Mouse (Mus musculus) heart, embryonic 11.5 days (tissue): ENCODE results near the gene Mpv17l2. TPM values are rescaled to one million over a fixed set of nuclear protein-coding genes. Genes with fewer than 3 reads are reported as not detected.

Experiments used
- ATAC-seq: fragments of 200-750 bp; cut with Nextera tagmentation; replicated peaks from 2 replicates; pipeline ENCODE4 v1.8.0; 2017; ENCODE audit warnings: moderate library complexity; ENCODE audit not compliant: insufficient number of reproducible peaks, low FRiP score, low TSS enrichment
- H3K27ac ChIP-seq: fragments of 300-500 bp; sonication (generic); 2 replicates; pipeline ENCODE4 v1.5.1; 2014; ENCODE audit warnings: mild to moderate bottlenecking, low read depth, low read length
- H3K27me3 ChIP-seq: fragments of 300-500 bp; sonication (generic); 2 replicates; pipeline ENCODE4 v1.6.1; 2014; ENCODE audit warnings: mild to moderate bottlenecking, low read length, mixed read lengths; ENCODE audit not compliant: control insufficient read depth, insufficient read depth
- H3K36me3 ChIP-seq: fragments of 300-500 bp; sonication (generic); 2 replicates; pipeline ENCODE4 v1.6.1; 2014; ENCODE audit warnings: mild to moderate bottlenecking, low read length, moderate library complexity, mixed read lengths; ENCODE audit not compliant: control insufficient read depth, insufficient read depth
- H3K4me1 ChIP-seq: fragments of 300-500 bp; sonication (generic); 2 replicates; pipeline ENCODE4 v1.6.1; 2014; ENCODE audit warnings: low read length; ENCODE audit not compliant: control insufficient read depth, insufficient read depth
- H3K4me2 ChIP-seq: fragments of 300-500 bp; sonication (generic); 2 replicates; pipeline ENCODE4 v1.6.1; 2014; ENCODE audit warnings: mild to moderate bottlenecking, moderate library complexity
- H3K4me3 ChIP-seq: fragments of 300-500 bp; sonication (generic); 2 replicates; pipeline ENCODE4 v1.5.1; 2014; ENCODE audit warnings: low read depth, low read length
- H3K9ac ChIP-seq: fragments of 300-500 bp; sonication (generic); 2 replicates; pipeline ENCODE4 v1.6.1; 2014; ENCODE audit warnings: mild to moderate bottlenecking, low read depth, low read length, moderate library complexity
- H3K9me3 ChIP-seq: fragments of 300-500 bp; sonication (generic); replicated peaks from 2 replicates; pipeline ENCODE4 v1.6.1; 2016; ENCODE audit warnings: low read length; ENCODE audit not compliant: control insufficient read depth
- WGBS: fragments of 180-500 bp; shearing (Covaris S2); extraction: QIAGEN DNeasy Blood & Tissue Kit; methylation state at CpG from one replicate; pipeline ENCODE4 v1.1.7; 2014; ENCODE audit not compliant: insufficient replicate concordance; 5-methylcytosine and 5-hydroxymethylcytosine counted together
- polyA plus RNA-seq: library from polyadenylated mRNA; unstranded; fragments of >200 nt; fragmentation: Nextera tagmentation; extraction: Ambion mirVana; gene quantifications from 2 replicates; pipeline ENCODE4 v1.2.1, GENCODE M21; 2014

Mpv17l2 gene
- polyA plus RNA-seq, 1 experiment from 2014 or later = 42.5 TPM

DNA sequence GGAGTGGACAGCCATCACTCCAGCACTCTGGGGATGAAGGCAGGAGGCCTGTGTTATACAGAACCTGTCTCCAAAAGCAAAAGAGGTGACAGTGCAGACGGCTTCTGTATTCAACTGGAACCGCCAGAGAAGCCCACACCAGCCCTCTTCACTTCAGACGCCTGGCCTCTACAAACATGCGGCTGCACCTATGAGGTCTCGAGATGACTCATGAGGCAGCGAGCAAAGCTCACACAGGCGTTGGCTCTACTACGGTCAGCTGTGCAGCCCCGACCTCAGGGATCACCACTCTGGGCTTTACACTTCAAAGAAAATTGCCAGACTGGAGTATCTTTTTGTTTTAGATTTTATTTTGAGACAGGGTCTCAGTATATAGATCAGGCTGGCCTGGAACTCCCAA lies 12.1 kb upstream of the Mpv17l2 start:
- Histone ChIP-seq H3K36me3 (peaks cover 17% of the 10 kb centered on the region), H3K4me1 (peaks cover 19% of the 10 kb centered on the region), H3K27ac (no peak overlapping the region), H3K27me3 (0 out of 2 replicates have a peak, but pooled peaks cover under 1% of the 10 kb centered on the region), H3K4me2 (no peak overlapping the region), H3K9ac (no peak overlapping the region), H3K9me3 (no peaks in the 10 kb centered on the region), H3K4me3 (no peak overlapping the region)
- ATAC-seq = no peak
- 83% methylated on average over 9 of the region's 9 CpGs for WGBS

DNA sequence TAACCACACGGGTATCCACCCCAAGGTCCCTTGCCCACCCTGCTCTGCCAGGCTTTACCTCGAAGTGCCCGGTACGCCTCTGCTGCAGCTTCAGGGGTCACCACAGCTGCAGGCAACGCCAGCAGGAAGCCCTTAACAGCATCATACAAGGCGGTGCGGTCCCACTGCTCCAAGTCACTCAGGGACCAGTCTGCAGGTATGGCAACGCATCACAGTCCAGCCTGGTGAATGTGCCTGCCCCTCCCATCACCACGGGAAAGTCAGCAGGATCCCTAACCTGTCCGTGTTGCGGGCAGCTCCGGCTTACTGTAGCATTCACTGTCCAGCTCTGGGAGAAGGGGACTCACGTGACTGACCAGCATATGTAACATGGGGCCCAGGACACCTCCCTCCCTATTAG lies 11.3 kb upstream of the Mpv17l2 start:
- peaks cover 15% of the 10 kb centered on the region for H3K4me1 ChIP-seq
- no peak for ATAC-seq
- no peak overlapping the region for H3K27ac ChIP-seq
- H3K9me3 ChIP-seq = no peaks in the 10 kb centered on the region
- H3K4me3 ChIP-seq = no peak overlapping the region
- 95% methylated on average over 13 of the region's 13 CpGs for WGBS
- peaks cover 17% of the 10 kb centered on the region for H3K36me3 ChIP-seq
- no peak overlapping the region for H3K9ac ChIP-seq
- no peak overlapping the region for H3K4me2 ChIP-seq
- peaks cover 2% of the 10 kb centered on the region; the same call in 1 of the 2 replicates for H3K27me3 ChIP-seq

DNA sequence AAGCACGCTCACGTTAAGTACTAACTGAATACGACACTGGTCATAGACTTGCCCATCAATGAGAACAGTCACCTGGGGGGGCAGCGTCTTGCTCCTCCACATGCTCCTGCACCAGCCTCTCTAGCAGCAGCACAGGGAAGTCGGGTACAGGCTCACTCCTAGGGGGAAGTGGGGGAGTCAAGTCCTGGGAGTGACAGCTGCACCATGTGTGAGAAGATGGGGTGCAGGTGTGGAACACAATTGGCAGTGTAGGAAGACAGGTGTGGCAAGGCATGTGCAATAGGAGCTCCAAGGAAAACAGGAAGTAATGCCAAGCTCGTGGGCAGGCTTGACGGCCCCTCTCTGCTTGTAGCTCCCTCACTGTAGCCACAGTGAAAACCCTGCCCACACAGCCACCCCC lies 10.5 kb upstream of the Mpv17l2 start:
- peaks cover 17% of the 10 kb centered on the region for H3K36me3 ChIP-seq
- no peak overlapping the region for H3K9ac ChIP-seq
- 85% methylated on average over 7 of the region's 7 CpGs for WGBS

DNA sequence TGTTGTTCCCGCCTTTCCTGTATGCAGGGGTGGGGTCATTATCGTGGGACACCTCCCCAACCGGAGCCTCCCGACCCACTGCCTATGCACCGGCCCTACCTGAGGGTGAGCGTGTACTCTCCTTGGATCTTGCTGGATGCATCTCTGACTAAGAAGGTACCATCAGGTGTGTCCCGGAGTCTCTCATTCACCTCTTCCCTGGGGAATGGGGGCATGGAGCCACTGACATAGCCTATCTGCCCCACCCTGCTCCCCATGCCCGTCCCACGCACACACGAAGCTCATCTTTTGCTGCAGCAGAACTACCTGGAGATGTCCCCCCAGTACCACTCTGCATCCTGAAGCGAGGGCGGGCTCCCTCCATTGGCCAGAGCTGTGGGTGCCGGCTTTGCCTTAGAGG lies 10.0 kb upstream of the Mpv17l2 start:
- Histone ChIP-seq H3K27me3 (peaks cover 2% of the 10 kb centered on the region; the same call in 1 of the 2 replicates), H3K36me3 (peaks cover 17% of the 10 kb centered on the region), H3K4me3 (no peak overlapping the region), H3K4me1 (peaks cover 25% of the 10 kb centered on the region), H3K9ac (no peak overlapping the region), H3K9me3 (no peaks in the 10 kb centered on the region), H3K27ac (no peak overlapping the region), H3K4me2 (no peak overlapping the region)
- WGBS = 90% methylated on average over 13 of the region's 13 CpGs
- ATAC-seq = no peak

More for the DNA sequence above, 10.5 kb upstream of the Mpv17l2 start:
- Histone ChIP-seq H3K4me2 (no peak overlapping the region), H3K4me3 (no peak overlapping the region), H3K27ac (no peak overlapping the region), H3K4me1 (peaks cover 23% of the 10 kb centered on the region), H3K27me3 (peaks cover 2% of the 10 kb centered on the region; the same call in 1 of the 2 replicates), H3K9me3 (no peaks in the 10 kb centered on the region)
- ATAC-seq = no peak

DNA sequence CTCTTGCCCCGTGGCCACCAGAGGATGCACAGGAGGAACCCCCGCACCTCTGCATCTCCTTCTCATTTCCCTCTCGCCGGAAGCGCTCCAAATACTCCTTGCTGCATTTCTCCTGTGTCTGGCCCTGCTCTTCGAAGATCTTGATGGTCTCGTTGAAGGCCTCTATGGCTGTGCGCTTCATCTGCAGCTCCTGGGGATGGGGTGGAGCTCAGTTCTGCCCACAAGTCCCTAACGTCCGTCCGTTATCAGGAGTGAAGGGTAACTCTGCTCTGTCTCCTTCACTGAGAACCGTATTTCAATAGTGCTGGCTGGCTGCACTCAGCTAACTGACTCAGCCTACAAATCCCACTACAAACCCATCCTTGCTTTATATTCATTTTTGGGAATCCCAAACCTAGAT lies 9.1 kb upstream of the Mpv17l2 start:
- H3K9me3 ChIP-seq = no peaks in the 10 kb centered on the region
- peaks cover 22% of the 10 kb centered on the region for H3K4me1 ChIP-seq
- H3K9ac ChIP-seq = no peak overlapping the region
- ATAC-seq = no peak
- H3K4me3 ChIP-seq = no peak overlapping the region
- H3K27ac ChIP-seq = no peak overlapping the region
- no peak overlapping the region for H3K4me2 ChIP-seq
- 57% methylated on average over 12 of the region's 12 CpGs for WGBS
- H3K27me3 ChIP-seq = peaks cover 2% of the 10 kb centered on the region; the same call in 1 of the 2 replicates
- peaks cover 17% of the 10 kb centered on the region for H3K36me3 ChIP-seq

DNA sequence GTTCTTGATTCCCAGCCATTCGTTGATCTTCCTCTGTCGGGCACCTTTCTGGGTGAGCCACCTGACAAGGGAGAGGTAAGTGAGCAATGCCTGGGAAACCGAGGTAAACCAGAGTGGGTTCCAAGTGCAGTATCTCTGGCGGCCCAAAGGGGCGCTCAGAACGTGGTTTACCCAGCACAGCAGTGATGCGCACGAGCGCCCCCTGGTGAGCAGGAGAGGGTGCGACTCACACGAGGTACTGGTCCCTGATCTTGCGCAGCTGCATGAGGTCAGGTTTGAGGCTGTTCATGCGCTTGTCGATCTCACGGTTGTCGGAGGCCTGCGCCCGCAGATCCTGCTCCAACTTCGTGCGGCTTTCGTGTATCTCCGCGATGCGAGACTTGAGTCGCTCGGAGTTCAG lies 8.6 kb upstream of the Mpv17l2 start:
- WGBS = 7% methylated on average over 26 of the region's 26 CpGs
- Histone ChIP-seq H3K4me3 (no peak overlapping the region), H3K4me2 (no peak overlapping the region), H3K9me3 (no peaks in the 10 kb centered on the region), H3K4me1 (peaks cover 20% of the 10 kb centered on the region), H3K9ac (no peak overlapping the region), H3K27me3 (peaks cover 2% of the 10 kb centered on the region; the same call in 1 of the 2 replicates), H3K27ac (no peak overlapping the region), H3K36me3 (peaks cover 17% of the 10 kb centered on the region)
- no peak; the same call in 1 of the 2 replicates for ATAC-seq

DNA sequence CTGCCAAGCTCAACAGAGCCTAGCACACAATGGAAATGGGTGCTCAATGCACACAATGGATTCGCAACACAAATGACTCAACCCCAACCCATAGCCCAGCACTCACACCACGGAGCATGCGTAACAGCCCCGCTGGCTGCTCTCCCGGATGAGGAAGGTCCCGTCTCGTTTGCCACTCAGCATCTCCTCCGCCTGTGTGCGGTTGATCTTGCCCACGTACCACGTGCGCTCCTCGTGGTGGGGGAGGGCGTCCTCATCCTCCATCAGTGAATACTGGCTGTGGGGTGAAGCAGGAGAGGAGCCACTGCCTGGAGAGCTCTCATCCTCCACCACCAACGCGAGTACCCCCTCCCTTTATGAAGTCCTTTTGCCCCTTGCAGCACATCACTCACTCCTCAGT lies 8.2 kb upstream of the Mpv17l2 start:
- Histone ChIP-seq H3K9me3 (no peaks in the 10 kb centered on the region), H3K36me3 (peaks cover 17% of the 10 kb centered on the region), H3K4me3 (no peak overlapping the region), H3K9ac (no peak overlapping the region), H3K4me1 (peaks cover 18% of the 10 kb centered on the region), H3K27ac (no peak overlapping the region), H3K4me2 (no peak overlapping the region), H3K27me3 (peaks cover 2% of the 10 kb centered on the region; the same call in 1 of the 2 replicates)
- 84% methylated on average over 16 of the region's 16 CpGs for WGBS
- no peak for ATAC-seq

DNA sequence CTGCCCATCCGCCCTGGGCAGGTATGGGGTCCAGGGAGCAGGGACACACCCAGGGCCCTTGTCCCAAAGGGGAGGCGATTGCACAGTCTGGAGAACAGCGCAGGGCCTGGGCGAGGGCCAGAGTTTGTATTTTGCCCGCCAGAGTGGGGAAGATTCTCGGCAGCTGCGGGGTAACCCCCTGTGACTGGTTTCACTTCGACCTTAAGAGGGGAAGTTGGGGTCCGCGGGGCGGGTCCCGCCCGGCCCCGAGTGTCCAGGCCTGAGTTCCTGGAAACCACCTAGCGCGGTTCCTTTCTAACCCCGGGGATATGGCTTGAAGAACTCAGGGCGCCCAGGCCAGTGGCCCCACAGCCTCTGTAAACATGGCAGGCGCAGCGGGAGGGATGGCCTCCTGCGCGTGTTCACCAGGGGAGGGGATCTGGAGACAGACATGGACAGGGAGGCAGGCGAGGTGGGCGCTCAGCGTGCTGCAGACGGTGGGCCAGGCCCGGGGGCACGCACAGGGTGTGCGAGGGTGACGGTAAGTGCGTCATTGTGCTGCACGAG lies 7.6 kb upstream of the Mpv17l2 start:
- Histone ChIP-seq H3K4me1 (peaks cover 22% of the 10 kb centered on the region), H3K9me3 (no peaks in the 10 kb centered on the region), H3K27ac (no peak overlapping the region), H3K36me3 (peaks cover 17% of the 10 kb centered on the region), H3K9ac (no peak overlapping the region), H3K4me3 (no peak overlapping the region), H3K27me3 (peaks cover 2% of the 10 kb centered on the region; the same call in 1 of the 2 replicates), H3K4me2 (no peak overlapping the region)
- 92% methylated on average over 31 of the region's 32 CpGs for WGBS
- no peak for ATAC-seq

DNA sequence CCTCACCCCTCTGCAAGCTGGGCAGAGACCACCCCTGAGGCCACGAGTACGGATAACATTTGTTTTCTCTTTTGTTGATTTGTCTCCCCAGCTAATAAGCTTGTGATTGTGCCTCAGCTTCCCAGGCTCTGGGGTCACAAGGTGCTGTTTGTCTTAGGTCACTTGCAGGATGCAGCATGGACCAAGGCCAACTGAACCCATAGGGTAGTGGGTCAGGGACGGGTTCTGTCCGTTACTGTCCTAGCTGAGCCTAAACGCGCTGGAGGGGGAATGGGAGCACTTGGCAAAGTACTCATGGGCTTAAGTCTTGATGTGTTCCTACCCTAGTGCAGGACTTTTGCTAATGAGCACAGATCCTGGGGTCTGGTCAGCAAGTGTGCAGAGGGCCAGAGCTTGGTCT lies 6.8 kb upstream of the Mpv17l2 start:
- no peaks in the 10 kb centered on the region for H3K9me3 ChIP-seq
- no peak for ATAC-seq
- H3K36me3 ChIP-seq = peaks cover 15% of the 10 kb centered on the region
- WGBS = 80% methylated on average over 6 of the region's 6 CpGs
- no peak overlapping the region for H3K4me3 ChIP-seq
- H3K9ac ChIP-seq = no peak overlapping the region
- peaks cover 2% of the 10 kb centered on the region; the same call in 1 of the 2 replicates for H3K27me3 ChIP-seq
- H3K4me2 ChIP-seq = no peak overlapping the region
- H3K4me1 ChIP-seq = peaks cover 22% of the 10 kb centered on the region
- H3K27ac ChIP-seq = no peak overlapping the region
